Mouse (Mus musculus): ENCODE data around the gene Idua.

DNA sequence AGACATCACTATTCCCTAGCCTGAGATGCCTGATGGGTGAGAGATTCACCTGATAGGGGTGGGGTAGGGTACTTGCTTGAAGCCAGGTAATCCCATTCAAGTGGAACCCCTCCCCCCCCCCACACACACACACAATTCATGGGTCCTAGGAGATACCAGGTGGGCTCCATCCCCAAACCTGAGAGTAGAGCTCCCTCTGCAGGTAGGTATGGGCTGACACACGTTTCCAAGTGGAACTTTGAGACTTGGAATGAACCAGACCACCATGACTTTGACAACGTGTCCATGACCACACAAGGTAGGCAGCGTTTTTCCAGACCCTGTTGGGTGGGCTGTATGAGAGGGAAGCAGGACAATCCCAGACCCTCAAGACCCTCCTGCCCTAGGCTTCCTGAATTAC lies 19.8 kb downstream of the Idua start:
- TF ChIP-seq CTCF (IDR thresholded peaks at IDR 0.05; ENCODE audit: low read depth, low read length): peak; percentile 29; the same call in 1 of the 2 replicates
- TF ChIP-seq POLR2A (IDR thresholded peaks at IDR 0.05; ENCODE audit: borderline replicate concordance, low read depth, low read length): no peak

Data from bone marrow macrophage, adult 2 months (primary cell).